Mouse (Mus musculus): ENCODE data around the gene 4930524N10Rik.

The 4930524N10Rik gene

GRCm38 (mm10) chrX:154343292-154343691 lies at the start of gene 4930524N10Rik:
Gene 4930524N10Rik, minus strand, starts transcription at chrX:154343392.
- DNase-seq: no peak

GRCm38 (mm10) chrX:154350042-154350441 lies 6.8 kb upstream of the 4930524N10Rik start:
- DNase-seq: no peak

- no peak for DNase-seq
Observed at GRCm38 (mm10) chrX:154349302-154350041, 6.3 kb upstream of the 4930524N10Rik start.

GRCm38 (mm10) chrX:154347933-154348332 lies 4.7 kb upstream of the 4930524N10Rik start:
- no peak for DNase-seq

Measured in cerebellum, adult 18-20 months (tissue).